Mouse (Mus musculus): ENCODE measurements around the gene Nr1i2. TPM values are rescaled to one million over a fixed set of nuclear protein-coding genes. Genes with fewer than 3 reads are reported as not detected.

The Nr1i2 gene
- polyA plus RNA-seq, 1 experiment from 2014 or later: not detected

DNA sequence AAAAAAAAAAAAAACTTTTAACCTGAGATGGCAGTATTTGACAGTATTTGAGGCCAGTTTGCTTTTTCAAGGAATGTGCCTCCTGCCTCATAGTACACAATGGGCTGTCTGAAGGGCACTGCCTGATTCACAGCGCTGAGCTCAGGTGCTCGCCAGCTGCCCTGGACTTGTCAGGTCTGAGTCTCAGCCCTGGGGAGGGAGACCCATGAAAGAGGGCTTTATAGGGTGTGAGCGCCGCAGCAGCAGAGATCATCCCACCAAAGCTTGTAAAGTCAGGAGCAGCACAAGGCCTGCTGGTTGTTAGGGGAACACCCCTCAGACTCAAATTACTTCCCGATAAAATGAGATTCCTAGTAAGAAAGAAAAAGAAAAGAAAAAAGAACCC is 12.6 kb upstream of the Nr1i2 start:
- Histone ChIP-seq H3K27ac (no peak overlapping the region), H3K36me3 (replicated peaks) (no peaks in the 10 kb centered on the region), H3K9me3 (no peaks in the 10 kb centered on the region), H3K9ac (no peak overlapping the region), H3K27me3 (no peaks in the 10 kb centered on the region), H3K4me2 (no peak overlapping the region), H3K4me3 (replicated peaks) (no peak overlapping the region), H3K4me1 (peaks cover 9% of the 10 kb centered on the region; the same call in 1 of the 2 replicates)
- 47% methylated on average over 5 of the region's 5 CpGs for WGBS
- no peak for ATAC-seq (ENCODE audit: low FRiP score)

- Histone ChIP-seq H3K27me3 (no peaks in the 10 kb centered on the region), H3K9me3 (no peaks in the 10 kb centered on the region), H3K4me3 (replicated peaks) (no peak overlapping the region), H3K4me1 (peaks cover 9% of the 10 kb centered on the region; the same call in 1 of the 2 replicates), H3K36me3 (replicated peaks) (no peaks in the 10 kb centered on the region), H3K9ac (no peak overlapping the region), H3K4me2 (no peak overlapping the region), H3K27ac (no peak overlapping the region)
- ATAC-seq (ENCODE audit: low FRiP score): no peak
- WGBS: 51% methylated on average over 18 of the region's 18 CpGs
Observed at GRCm38 (mm10) chr16:38306571-38307220, 12.1 kb upstream of the Nr1i2 start.

DNA sequence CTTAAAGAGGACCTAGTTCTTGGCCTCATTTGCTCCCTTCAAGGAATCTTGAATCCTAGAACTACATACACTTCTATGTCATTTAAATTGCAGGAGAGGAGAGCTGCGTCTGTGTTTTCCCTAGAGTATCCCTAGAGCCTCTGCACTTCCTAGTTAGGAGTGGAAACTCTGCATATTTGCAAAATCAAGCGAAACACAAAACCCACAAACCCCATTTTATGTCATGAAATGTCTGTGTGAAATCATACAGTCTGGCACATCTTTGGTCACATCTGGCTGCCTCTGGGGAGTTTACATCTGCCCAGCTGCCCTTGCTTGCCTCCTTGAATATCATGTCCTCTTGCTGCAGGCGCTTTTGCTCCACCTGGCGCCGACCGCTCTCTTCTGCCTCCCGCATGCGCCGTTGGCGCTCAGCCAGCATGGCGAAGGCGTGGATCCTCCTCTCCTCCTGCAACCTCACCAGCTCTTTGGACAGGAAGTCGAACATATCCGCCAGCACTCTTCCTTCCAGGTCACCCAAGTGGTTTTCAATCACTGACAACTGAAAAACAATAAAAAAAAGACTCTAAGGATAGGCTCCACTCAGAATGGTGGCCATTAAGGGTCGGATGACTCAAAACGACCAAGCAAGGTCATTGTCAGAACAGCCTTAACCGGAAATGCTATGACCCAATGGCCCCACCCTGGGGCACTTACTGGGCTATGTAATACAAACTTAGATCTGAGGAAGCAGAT is 10.0 kb upstream of the Nr1i2 start:
- Histone ChIP-seq H3K4me3 (replicated peaks) (no peak overlapping the region), H3K27me3 (no peaks in the 10 kb centered on the region), H3K27ac (no peak overlapping the region), H3K9me3 (no peaks in the 10 kb centered on the region), H3K4me2 (no peak overlapping the region), H3K36me3 (replicated peaks) (no peaks in the 10 kb centered on the region), H3K4me1 (peaks cover 9% of the 10 kb centered on the region; the same call in 1 of the 2 replicates), H3K9ac (no peak overlapping the region; the same call in 1 of the 2 replicates)
- ATAC-seq (ENCODE audit: low FRiP score): no peak
- 82% methylated on average over 17 of the region's 17 CpGs for WGBS

DNA sequence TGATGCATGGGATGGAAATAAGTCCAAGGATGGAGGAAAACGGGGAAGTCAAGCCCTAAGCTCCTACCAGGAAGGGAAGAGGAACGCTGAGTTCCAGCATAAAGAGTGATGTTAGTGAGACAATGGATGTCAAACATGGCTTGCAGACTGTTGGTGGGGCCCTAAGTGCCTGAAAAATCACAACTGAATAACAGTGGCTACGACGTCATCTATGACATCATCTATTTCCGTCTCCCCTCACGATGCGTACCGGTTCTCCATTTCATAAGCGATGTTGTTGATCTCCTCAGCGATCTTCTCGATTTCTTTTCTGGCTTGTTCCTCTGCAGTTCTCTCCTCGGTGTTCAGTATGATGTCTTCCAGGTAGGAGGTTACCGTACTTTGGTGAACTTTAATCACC is 7.7 kb upstream of the Nr1i2 start:
- no peak overlapping the region for H3K27ac ChIP-seq
- no peak overlapping the region for H3K9ac ChIP-seq
- H3K4me2 ChIP-seq: no peak overlapping the region
- H3K36me3 ChIP-seq (replicated peaks): no peaks in the 10 kb centered on the region
- H3K4me3 ChIP-seq (replicated peaks): no peak overlapping the region
- peaks cover 9% of the 10 kb centered on the region; the same call in 1 of the 2 replicates for H3K4me1 ChIP-seq
- WGBS: 95% methylated on average over 13 of the region's 13 CpGs
- ATAC-seq (ENCODE audit: low FRiP score): no peak
- H3K27me3 ChIP-seq: no peaks in the 10 kb centered on the region
- H3K9me3 ChIP-seq: no peaks in the 10 kb centered on the region

DNA sequence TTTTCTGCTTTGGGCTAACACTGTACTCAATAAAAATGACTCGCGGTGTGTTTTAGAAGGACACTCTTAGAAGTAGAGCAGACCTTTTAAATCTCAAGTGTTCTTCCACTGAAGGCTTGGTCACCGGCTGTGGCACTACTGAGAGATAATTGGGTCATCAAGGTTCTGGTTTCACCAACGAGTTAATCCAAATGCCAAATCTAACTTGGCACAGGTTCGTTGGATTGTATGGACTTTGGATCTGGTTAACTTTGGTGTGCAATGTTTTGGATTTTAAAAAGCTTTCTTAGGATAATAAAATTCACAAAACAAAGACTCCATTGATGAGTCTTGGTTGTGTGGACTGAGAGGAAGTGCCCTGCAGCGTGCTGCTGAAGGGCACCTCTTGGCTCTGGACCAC is 3.8 kb upstream of the Nr1i2 start:
- H3K27ac ChIP-seq: no peak overlapping the region
- H3K9ac ChIP-seq: no peak overlapping the region
- H3K4me2 ChIP-seq: no peak overlapping the region
- no peaks in the 10 kb centered on the region for H3K27me3 ChIP-seq
- no peaks in the 10 kb centered on the region for H3K9me3 ChIP-seq
- no peak overlapping the region for H3K4me3 ChIP-seq (replicated peaks)
- H3K36me3 ChIP-seq (replicated peaks): no peaks in the 10 kb centered on the region
- 89% methylated on average over 6 of the region's 6 CpGs for WGBS
- ATAC-seq (ENCODE audit: low FRiP score): no peak
- H3K4me1 ChIP-seq: no peaks in the 10 kb centered on the region

DNA sequence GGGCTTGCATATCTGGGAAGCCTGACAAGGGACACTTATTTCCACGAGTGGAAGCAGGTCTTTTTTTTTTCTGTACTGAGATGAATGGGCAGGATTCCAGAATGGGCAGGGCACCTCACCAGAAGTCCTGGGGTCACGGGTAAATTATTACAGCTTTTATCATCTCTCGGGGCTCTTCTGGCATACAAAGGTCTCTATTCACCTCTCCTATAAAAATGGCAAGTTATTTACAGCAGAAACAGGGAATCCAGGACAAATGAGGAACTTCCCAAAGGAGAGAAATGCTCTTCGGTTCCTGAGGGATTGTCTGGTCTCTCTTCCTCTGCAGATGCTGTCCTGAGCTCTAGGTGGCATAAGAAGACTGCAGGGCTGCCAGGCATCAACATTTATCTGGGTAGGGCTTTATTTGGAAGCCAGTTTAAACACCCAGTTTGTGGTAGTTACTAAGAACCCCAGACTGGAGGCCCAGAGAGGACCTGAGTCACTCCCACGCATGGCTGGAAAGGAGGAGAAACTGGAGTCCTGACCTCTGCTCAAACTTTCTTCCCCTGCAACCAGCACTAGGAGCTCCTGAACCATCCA is 816 bp upstream of the Nr1i2 start:
- Histone ChIP-seq H3K27ac (no peak overlapping the region), H3K27me3 (no peaks in the 10 kb centered on the region), H3K36me3 (replicated peaks) (no peaks in the 10 kb centered on the region), H3K9me3 (no peaks in the 10 kb centered on the region), H3K4me2 (no peak overlapping the region), H3K4me3 (replicated peaks) (no peak overlapping the region), H3K4me1 (no peaks in the 10 kb centered on the region), H3K9ac (no peak overlapping the region)
- ATAC-seq (ENCODE audit: low FRiP score): no peak
- 61% methylated on average over 5 of the region's 5 CpGs for WGBS

GRCm38 (mm10) chr16:38290151-38290550 is 4.5 kb downstream of the Nr1i2 start:
- Histone ChIP-seq H3K27me3 (no peaks in the 10 kb centered on the region), H3K4me2 (no peak overlapping the region), H3K27ac (no peak overlapping the region), H3K4me1 (no peaks in the 10 kb centered on the region), H3K36me3 (replicated peaks) (no peaks in the 10 kb centered on the region), H3K4me3 (replicated peaks) (no peak overlapping the region), H3K9ac (no peak overlapping the region), H3K9me3 (no peaks in the 10 kb centered on the region)
- WGBS: 77% methylated on average over 2 of the region's 2 CpGs
- no peak for ATAC-seq (ENCODE audit: low FRiP score)

GRCm38 (mm10) chr16:38288851-38289250 is 5.8 kb downstream of the Nr1i2 start:
- WGBS: 44% methylated on average over 6 of the region's 6 CpGs
- H3K4me1 ChIP-seq: no peaks in the 10 kb centered on the region

DNA sequence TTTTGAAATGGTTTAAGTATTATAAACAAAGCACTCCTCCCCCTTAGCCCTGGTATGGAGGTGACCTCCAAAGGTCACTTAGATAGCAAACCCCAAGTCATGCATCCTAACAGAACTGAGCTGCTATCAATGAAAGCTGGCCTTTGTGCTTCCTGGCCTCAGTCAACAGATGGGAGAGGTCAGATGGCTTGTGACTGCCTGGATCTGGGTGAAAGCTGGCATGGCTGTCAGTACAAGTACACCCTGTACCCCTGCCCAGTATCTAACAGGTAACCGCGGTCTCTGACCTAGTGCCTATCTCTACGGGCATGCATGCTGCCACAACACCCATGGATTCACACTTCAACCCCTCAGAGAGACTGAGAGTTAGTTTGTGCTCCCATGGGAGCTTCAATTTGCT is 6.9 kb downstream of the Nr1i2 start:
- no peaks in the 10 kb centered on the region for H3K27me3 ChIP-seq
- no peaks in the 10 kb centered on the region for H3K9me3 ChIP-seq
- no peak overlapping the region for H3K9ac ChIP-seq
- no peak for ATAC-seq (ENCODE audit: low FRiP score)
- 92% methylated on average over 3 of the region's 3 CpGs for WGBS
- no peak overlapping the region for H3K4me2 ChIP-seq
- no peaks in the 10 kb centered on the region for H3K36me3 ChIP-seq (replicated peaks)
- H3K4me1 ChIP-seq: peaks cover 6% of the 10 kb centered on the region; the same call in 1 of the 2 replicates
- no peak overlapping the region for H3K27ac ChIP-seq
- H3K4me3 ChIP-seq (replicated peaks): no peak overlapping the region

More at GRCm38 (mm10) chr16:38288851-38289250, 5.8 kb downstream of the Nr1i2 start:
- no peaks in the 10 kb centered on the region for H3K27me3 ChIP-seq
- no peak overlapping the region for H3K27ac ChIP-seq
- no peaks in the 10 kb centered on the region for H3K9me3 ChIP-seq
- H3K4me3 ChIP-seq (replicated peaks): no peak overlapping the region
- ATAC-seq (ENCODE audit: low FRiP score): no peak
- H3K9ac ChIP-seq: no peak overlapping the region
- no peaks in the 10 kb centered on the region for H3K36me3 ChIP-seq (replicated peaks)
- H3K4me2 ChIP-seq: no peak overlapping the region

DNA sequence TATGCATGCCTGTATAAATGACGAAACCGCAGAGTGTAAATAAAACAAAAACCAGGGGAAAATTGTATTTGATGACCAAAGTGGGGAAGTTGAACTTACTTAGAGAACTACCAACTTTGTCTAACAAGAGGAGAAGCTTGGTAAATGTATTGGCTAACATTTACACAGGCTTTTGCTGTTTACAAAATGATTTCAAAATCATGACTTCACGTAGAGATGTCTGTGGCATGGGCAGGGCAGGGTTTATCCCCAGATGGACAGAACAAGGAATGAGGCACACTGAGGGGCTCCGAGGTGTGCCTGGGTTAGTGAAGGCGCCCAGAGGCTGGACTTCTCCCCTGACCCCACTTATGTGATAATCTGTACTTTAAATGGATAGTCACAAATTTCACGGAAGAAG is 7.3 kb downstream of the Nr1i2 start:
- Histone ChIP-seq H3K9me3 (no peaks in the 10 kb centered on the region), H3K4me1 (peaks cover 6% of the 10 kb centered on the region; the same call in 1 of the 2 replicates), H3K9ac (no peak overlapping the region), H3K4me3 (replicated peaks) (no peak overlapping the region), H3K36me3 (replicated peaks) (no peaks in the 10 kb centered on the region), H3K27me3 (no peaks in the 10 kb centered on the region), H3K27ac (no peak overlapping the region), H3K4me2 (no peak overlapping the region)
- no peak for ATAC-seq (ENCODE audit: low FRiP score)
- WGBS: 89% methylated on average over 6 of the region's 6 CpGs

- WGBS: 87% methylated on average over 4 of the region's 4 CpGs
- Histone ChIP-seq H3K4me3 (replicated peaks) (no peak overlapping the region), H3K27ac (no peak overlapping the region), H3K4me2 (no peak overlapping the region), H3K27me3 (no peaks in the 10 kb centered on the region), H3K9ac (no peak overlapping the region), H3K36me3 (replicated peaks) (no peaks in the 10 kb centered on the region), H3K9me3 (no peaks in the 10 kb centered on the region), H3K4me1 (peaks cover 6% of the 10 kb centered on the region; the same call in 1 of the 2 replicates)
- no peak for ATAC-seq (ENCODE audit: low FRiP score)
Observed at GRCm38 (mm10) chr16:38286541-38286940, 8.1 kb downstream of the Nr1i2 start.

- H3K36me3 ChIP-seq (replicated peaks): no peaks in the 10 kb centered on the region
- no peaks in the 10 kb centered on the region for H3K9me3 ChIP-seq
- WGBS: 90% methylated on average over 7 of the region's 7 CpGs
- H3K9ac ChIP-seq: no peak overlapping the region
- ATAC-seq (ENCODE audit: low FRiP score): no peak
- no peak overlapping the region for H3K4me3 ChIP-seq (replicated peaks)
- no peak overlapping the region for H3K27ac ChIP-seq
- peaks cover 6% of the 10 kb centered on the region; the same call in 1 of the 2 replicates for H3K4me1 ChIP-seq
- no peaks in the 10 kb centered on the region for H3K27me3 ChIP-seq
- H3K4me2 ChIP-seq: no peak overlapping the region
Observed at GRCm38 (mm10) chr16:38285801-38286200, 8.8 kb downstream of the Nr1i2 start.
